Mouse (Mus musculus) forebrain, embryonic 11.5 days (tissue): ENCODE results near the gene Dgat2. TPM values are rescaled to one million over a fixed set of nuclear protein-coding genes. Genes with fewer than 3 reads are reported as not detected.

Experiments
- ATAC-seq: fragments of 200-750 bp; cut with Nextera tagmentation; replicated peaks from 2 replicates; pipeline ENCODE4 v1.8.0; 2017; ENCODE audit warnings: moderate TSS enrichment; ENCODE audit not compliant: low FRiP score
- DNase-seq: peaks from one replicate; pipeline ENCODE4 v3.0.0-alpha.2; 2017; ENCODE audit warnings: low spot score
- H3K27ac ChIP-seq: fragments of 300-500 bp; sonication (generic); 2 replicates; pipeline ENCODE4 v1.5.1; 2014; ENCODE audit warnings: low read depth, low read length
- H3K27me3 ChIP-seq: fragments of 300-500 bp; sonication (generic); 2 replicates; pipeline ENCODE4 v1.6.1; 2014; ENCODE audit warnings: mild to moderate bottlenecking, low read length, mixed read lengths; ENCODE audit not compliant: control insufficient read depth, insufficient read depth
- H3K36me3 ChIP-seq: fragments of 300-500 bp; sonication (generic); 2 replicates; pipeline ENCODE4 v1.6.1; 2014; ENCODE audit warnings: mild to moderate bottlenecking, low read length, moderate library complexity, mixed read lengths; ENCODE audit not compliant: control insufficient read depth, insufficient read depth
- H3K4me1 ChIP-seq: fragments of 300-500 bp; sonication (generic); replicated peaks from 2 replicates; pipeline ENCODE4 v1.6.1; 2014; ENCODE audit warnings: low read length, mixed read lengths; ENCODE audit not compliant: control insufficient read depth, insufficient read depth
- H3K4me2 ChIP-seq: fragments of 300-500 bp; sonication (generic); 2 replicates; pipeline ENCODE4 v1.6.1; 2014; ENCODE audit warnings: low read depth, mild to moderate bottlenecking, low read length, moderate library complexity, mixed read lengths; ENCODE audit not compliant: severe bottlenecking
- H3K4me3 ChIP-seq: fragments of 300-500 bp; sonication (generic); 2 replicates; pipeline ENCODE4 v1.5.1; 2014; ENCODE audit warnings: low read depth, low read length
- H3K9ac ChIP-seq: fragments of 300-500 bp; sonication (generic); 2 replicates; pipeline ENCODE4 v1.6.1; 2014; ENCODE audit warnings: low read length
- H3K9me3 ChIP-seq: fragments of 300-500 bp; sonication (generic); 2 replicates; pipeline ENCODE4 v1.6.1; 2016; ENCODE audit warnings: low read length, mixed read lengths; ENCODE audit not compliant: control insufficient read depth
- WGBS: fragments of 180-500 bp; shearing (Covaris S2); extraction: QIAGEN DNeasy Blood & Tissue Kit; methylation state at CpG from one replicate; pipeline ENCODE4 v1.1.7; 2014; 5-methylcytosine and 5-hydroxymethylcytosine counted together
- polyA plus RNA-seq: library from polyadenylated mRNA; unstranded; fragments of >200 nt; fragmentation: Nextera tagmentation; extraction: Ambion mirVana; gene quantifications from 2 replicates; pipeline ENCODE4 v1.2.1, GENCODE M21; 2014

Gene Dgat2
- polyA plus RNA-seq, 1 experiment from 2014 or later, result 9.2 TPM

DNA sequence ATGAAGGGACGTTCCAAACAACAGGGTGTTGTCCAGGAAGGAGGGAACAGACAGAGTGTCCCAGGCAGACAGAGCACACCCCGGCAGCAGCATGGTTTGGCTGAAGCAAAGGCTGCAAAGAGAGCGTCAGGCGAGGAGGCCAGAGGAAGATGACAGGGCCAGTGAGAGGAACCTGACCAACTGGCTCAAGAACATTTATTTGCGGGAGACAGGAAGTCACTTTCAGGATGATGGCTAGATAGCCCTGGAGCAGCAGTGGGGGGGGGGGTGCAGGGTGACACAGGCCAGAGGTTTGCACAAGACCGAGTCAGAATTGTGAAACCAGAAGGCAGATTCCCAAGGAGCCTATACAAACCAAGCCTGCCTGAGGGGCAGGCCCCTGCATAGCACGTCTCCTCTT, 36.5 kb downstream of the Dgat2 start:
- ATAC-seq (no peak), DNase-seq (peak; percentile 40)
- H3K27ac ChIP-seq, result no peak overlapping the region
- H3K4me3 ChIP-seq, result no peak overlapping the region
- H3K9me3 ChIP-seq, result no peaks in the 10 kb centered on the region
- no peaks in the 10 kb centered on the region for H3K36me3 ChIP-seq
- no peak overlapping the region for H3K9ac ChIP-seq
- H3K4me2 ChIP-seq, result no peak overlapping the region
- H3K4me1 ChIP-seq, result no peaks in the 10 kb centered on the region
- H3K27me3 ChIP-seq, result no peaks in the 10 kb centered on the region
- 68% methylated on average over 7 of the region's 7 CpGs for WGBS

- DNase-seq (no peak), ATAC-seq (no peak)
- H3K4me2 ChIP-seq, result no peak overlapping the region
- H3K27me3 ChIP-seq, result no peaks in the 10 kb centered on the region
- H3K9me3 ChIP-seq, result no peaks in the 10 kb centered on the region
- no peak overlapping the region for H3K4me3 ChIP-seq
- H3K4me1 ChIP-seq, result no peaks in the 10 kb centered on the region
- H3K36me3 ChIP-seq, result no peaks in the 10 kb centered on the region
- 77% methylated on average over 11 of the region's 11 CpGs for WGBS
- no peak overlapping the region for H3K27ac ChIP-seq
- H3K9ac ChIP-seq, result no peak overlapping the region
Observed at GRCm38 (mm10) chr7:99144616-99145015, 37.9 kb downstream of the Dgat2 start.

- Histone ChIP-seq H3K9me3 (no peaks in the 10 kb centered on the region), H3K27ac (no peak overlapping the region), H3K4me1 (no peaks in the 10 kb centered on the region), H3K9ac (no peak overlapping the region), H3K36me3 (no peaks in the 10 kb centered on the region), H3K4me3 (no peak overlapping the region), H3K27me3 (no peaks in the 10 kb centered on the region), H3K4me2 (no peak overlapping the region)
- ATAC-seq (no peak), DNase-seq (no peak)
- 74% methylated on average over 3 of the region's 3 CpGs for WGBS
Observed at GRCm38 (mm10) chr7:99143244-99143643, 39.3 kb downstream of the Dgat2 start.

- no peaks in the 10 kb centered on the region for H3K36me3 ChIP-seq
- peak overlapping the region; percentile 74 for H3K4me2 ChIP-seq
- no peaks in the 10 kb centered on the region for H3K27me3 ChIP-seq
- 36% methylated on average over 12 of the region's 12 CpGs for WGBS
- no peaks in the 10 kb centered on the region for H3K9me3 ChIP-seq
- 0 out of 2 replicates have a peak overlapping the region, but pooled peaks have one; percentile 0 for H3K9ac ChIP-seq
- DNase-seq (peak; percentile 65), ATAC-seq (no peak)
- H3K27ac ChIP-seq, result no peak overlapping the region
- H3K4me3 ChIP-seq, result peak overlapping the region; percentile 93
- H3K4me1 ChIP-seq, result no peaks in the 10 kb centered on the region
Observed at GRCm38 (mm10) chr7:99141919-99142606, 40.5 kb downstream of the Dgat2 start.

- WGBS, result under 1% methylated on average over 51 of the region's 51 CpGs
- H3K36me3 ChIP-seq, result no peaks in the 10 kb centered on the region
- H3K4me1 ChIP-seq, result no peaks in the 10 kb centered on the region
Observed at GRCm38 (mm10) chr7:99140984-99141918, 41.3 kb downstream of the Dgat2 start, which contains the start of gene Uvrag. Gene Uvrag, minus strand, starts transcription at chr7:99141141.

GRCm38 (mm10) chr7:99140511-99140910, 42.0 kb downstream of the Dgat2 start:
- peak overlapping the region; percentile 93 for H3K4me3 ChIP-seq
- 0% methylated on average over 30 of the region's 39 CpGs for WGBS
- H3K36me3 ChIP-seq, result no peaks in the 10 kb centered on the region
- ATAC-seq, result 0 out of 2 replicates have a peak, but pooled peaks have one; percentile 8
- H3K9me3 ChIP-seq, result peaks cover 1% of the 10 kb centered on the region; the same call in 1 of the 2 replicates
- H3K27me3 ChIP-seq, result no peaks in the 10 kb centered on the region
- H3K4me1 ChIP-seq, result no peaks in the 10 kb centered on the region
- peak overlapping the region; percentile 83 for H3K9ac ChIP-seq
- peak overlapping the region; percentile 74 for H3K27ac ChIP-seq
- DNase-seq, result no peak
- H3K4me2 ChIP-seq, result peak overlapping the region; percentile 74

More at GRCm38 (mm10) chr7:99140984-99141918, 41.3 kb downstream of the Dgat2 start, which contains the start of gene Uvrag:
- Histone ChIP-seq H3K9me3 (no peaks in the 10 kb centered on the region), H3K9ac (peak within 1 kb of the TSS; percentile 83), H3K4me2 (peak within 1 kb of the TSS; percentile 74), H3K27me3 (no peaks in the 10 kb centered on the region), H3K4me3 (peak within 1 kb of the TSS; percentile 93), H3K27ac (peak within 1 kb of the TSS; percentile 74)
- peak; percentile 99 for ATAC-seq
- DNase-seq, result peak; percentile 99

DNA sequence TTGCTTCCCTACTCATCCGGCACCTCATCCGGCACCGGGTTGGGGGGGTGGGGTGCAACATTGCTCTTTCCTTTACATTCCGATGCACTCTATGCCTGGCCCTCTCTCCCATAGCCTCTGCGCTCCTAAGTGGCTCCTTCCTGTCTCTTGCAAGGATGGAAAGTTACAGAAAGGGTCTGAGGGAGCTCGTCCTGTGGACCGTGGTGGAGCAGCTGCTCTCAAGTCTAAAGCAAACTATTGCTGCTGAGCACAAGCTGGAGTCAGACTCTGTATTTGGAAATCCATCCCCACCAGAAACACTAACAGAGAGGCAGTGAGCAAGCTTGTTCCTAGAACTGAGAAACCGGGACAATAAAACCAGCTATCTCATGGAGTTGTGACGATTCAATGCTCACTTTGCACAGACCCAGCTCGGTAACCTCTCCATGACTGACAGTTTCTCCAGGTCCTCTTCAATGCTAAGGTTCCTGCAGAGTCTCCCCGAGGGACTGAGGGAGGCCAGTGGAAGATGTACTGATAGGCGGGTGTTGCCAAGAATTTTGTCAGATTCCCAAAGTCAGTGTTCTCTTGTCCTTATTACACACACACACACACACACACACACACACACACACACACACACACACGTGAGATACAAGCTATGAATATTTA, 42.6 kb downstream of the Dgat2 start:
- peaks cover 4% of the 10 kb centered on the region; the same call in 1 of the 2 replicates for H3K9me3 ChIP-seq
- no peak for ATAC-seq
- WGBS, result 2% methylated on average over 13 of the region's 13 CpGs
- H3K4me1 ChIP-seq, result no peaks in the 10 kb centered on the region
- H3K36me3 ChIP-seq, result no peaks in the 10 kb centered on the region
- no peak overlapping the region for H3K27ac ChIP-seq
- H3K4me3 ChIP-seq, result peak overlapping the region; percentile 93
- H3K27me3 ChIP-seq, result no peaks in the 10 kb centered on the region
- peak overlapping the region; percentile 74 for H3K4me2 ChIP-seq
- no peak for DNase-seq
- peak overlapping the region; percentile 83 for H3K9ac ChIP-seq

GRCm38 (mm10) chr7:99137541-99137940, 45.0 kb downstream of the Dgat2 start:
- Histone ChIP-seq H3K9ac (no peak overlapping the region), H3K27ac (no peak overlapping the region), H3K4me2 (no peak overlapping the region), H3K9me3 (peaks cover 4% of the 10 kb centered on the region; the same call in 1 of the 2 replicates), H3K27me3 (no peaks in the 10 kb centered on the region), H3K36me3 (no peaks in the 10 kb centered on the region), H3K4me1 (no peaks in the 10 kb centered on the region), H3K4me3 (no peak overlapping the region)
- DNase-seq, result no peak
- ATAC-seq, result no peak
- WGBS, result 97% methylated on average over 4 of the region's 4 CpGs
